Mouse (Mus musculus): ENCODE results near the gene Rprd1b.

GRCm38 (mm10) chr2:158179370-158180111 is 151.2 kb downstream of the Rprd1b start:
- TF ChIP-seq POLR2A (IDR thresholded peaks at IDR 0.05; ENCODE audit: low read depth, low read length), result no peak
- TF ChIP-seq CTCF (IDR thresholded peaks at IDR 0.05; ENCODE audit: extremely low read depth, insufficient read depth, insufficient read length, insufficient replicate concordance), result no peak

All from spleen, adult 2 months (tissue).